Mouse (Mus musculus) embryo, embryonic 11 days (tissue): Measurements from ENCODE around the gene Erc2.

ENCODE experiments used
- DNase-seq: peaks from one replicate; pipeline ENCODE4 v3.0.0-alpha.2; 2015

The Erc2 gene

DNA sequence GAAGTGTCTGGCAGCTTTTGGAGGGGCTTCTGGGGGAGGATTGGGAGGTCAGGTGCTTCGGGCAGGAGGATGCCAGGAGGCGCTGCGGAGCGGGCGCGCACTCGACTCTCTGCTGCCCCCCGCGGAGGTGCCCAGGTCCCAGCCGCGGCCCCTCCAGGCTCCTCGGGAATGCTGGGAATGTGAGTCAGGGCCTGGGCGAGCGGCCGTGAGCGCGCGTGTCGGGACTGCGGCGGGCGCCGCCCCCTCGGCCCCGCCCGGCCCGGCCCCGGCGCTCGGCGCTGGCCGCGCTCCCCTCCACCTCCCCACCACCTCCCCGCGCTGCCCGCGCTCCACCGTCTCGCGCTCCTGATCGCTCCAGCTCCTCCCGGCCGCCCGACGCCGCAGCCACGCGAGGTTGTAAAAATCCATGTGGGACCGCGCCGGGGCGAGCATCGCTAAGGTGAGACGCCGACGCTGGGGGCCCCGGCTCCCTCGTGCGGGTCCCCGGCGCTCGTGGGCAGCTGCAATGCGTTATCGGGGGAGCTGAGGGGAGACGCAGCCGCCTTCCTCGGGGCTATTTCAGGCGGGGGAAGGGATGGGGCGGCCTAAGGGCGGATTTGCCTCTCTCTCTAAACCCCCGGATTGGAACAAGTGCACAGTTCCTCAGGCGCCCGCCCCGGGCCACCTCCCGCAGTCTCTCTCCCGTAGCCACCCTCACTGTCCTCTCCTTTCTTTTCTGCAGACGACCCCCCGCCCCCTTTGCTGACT, at the start of gene Erc2:
TSS of gene Erc2 (plus strand) at position 253 of the 747 bp plus-strand sequence.
- peak; percentile 92 for DNase-seq

DNA sequence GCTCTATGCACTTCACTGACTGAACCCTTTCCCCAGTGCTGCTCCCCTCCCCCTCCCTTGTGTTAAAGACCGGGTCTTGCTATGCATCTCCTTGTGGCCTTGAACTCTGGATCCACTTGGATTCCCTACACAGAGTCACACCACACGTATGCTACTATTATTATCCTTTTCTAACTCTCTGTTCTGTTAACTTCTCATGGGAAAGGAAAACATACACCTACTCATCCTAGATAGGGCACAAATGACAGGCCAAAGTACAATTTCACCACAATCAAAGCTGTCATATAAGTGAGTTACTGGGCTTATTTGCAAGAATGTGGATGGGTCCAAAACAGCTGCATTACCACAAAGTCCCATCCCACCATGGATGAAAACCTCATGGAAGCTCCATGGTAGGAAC, 43.8 kb upstream of the Erc2 start:
- no peak for DNase-seq

DNA sequence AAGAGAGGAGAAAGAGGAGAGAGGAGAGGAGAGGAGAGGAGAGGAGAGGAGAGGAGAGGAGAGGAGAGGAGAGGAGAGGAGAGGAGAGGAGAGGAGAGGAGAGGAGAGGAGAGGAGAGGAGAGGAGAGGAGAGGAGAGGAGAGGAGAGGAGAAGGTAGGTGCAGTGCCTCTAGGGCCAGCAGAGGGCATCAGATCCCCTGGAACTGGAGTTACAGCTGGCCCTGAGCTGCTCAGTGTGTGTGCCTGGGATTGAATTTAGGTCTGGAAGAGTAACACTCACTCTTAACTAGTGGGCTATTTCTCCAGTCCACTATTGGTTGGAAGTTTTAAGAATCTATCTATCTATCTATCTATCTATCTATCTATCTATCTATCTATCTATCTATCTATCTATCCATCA, 32.6 kb upstream of the Erc2 start:
- DNase-seq = peak; percentile 18

DNA sequence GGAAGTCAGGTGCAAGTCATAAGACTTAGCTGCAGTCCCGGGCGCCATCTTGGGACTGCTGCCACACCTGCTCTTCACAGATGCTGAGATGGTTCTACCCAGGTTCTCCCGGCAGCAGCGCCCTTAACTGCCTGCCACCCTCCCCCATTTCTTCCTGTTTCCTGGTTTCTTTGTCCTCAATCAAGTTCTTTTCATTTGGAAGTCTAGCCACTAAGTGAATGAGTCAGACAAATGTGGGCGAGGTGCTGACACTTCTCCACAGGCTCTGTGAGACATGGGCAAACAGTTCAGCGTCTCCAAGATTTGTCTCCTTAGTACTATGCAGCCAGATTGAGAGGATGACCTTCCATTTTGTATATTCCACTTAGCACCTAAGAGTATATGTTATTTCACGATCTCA, 30.1 kb upstream of the Erc2 start:
- no peak for DNase-seq

DNA sequence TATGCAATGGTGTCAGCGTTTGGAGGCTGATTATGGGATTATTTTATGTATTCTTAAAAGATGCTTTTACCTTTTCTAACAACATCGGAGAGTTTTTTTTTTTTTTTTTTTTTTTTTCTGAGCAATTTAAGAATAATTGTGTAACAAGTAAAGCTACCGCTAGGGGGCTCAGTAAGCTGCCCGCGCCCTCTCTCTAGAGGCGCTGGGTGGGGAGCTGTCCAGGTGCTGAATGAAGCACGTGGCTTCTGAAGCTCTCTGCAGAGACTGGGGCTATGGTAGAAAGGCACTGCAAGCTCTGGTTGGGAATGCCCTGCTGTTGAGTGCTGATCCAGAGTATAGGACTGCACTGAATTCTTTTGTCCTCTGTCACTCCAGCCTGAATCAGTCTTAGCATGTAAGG, 26.0 kb upstream of the Erc2 start:
- peak; percentile 93 for DNase-seq

DNA sequence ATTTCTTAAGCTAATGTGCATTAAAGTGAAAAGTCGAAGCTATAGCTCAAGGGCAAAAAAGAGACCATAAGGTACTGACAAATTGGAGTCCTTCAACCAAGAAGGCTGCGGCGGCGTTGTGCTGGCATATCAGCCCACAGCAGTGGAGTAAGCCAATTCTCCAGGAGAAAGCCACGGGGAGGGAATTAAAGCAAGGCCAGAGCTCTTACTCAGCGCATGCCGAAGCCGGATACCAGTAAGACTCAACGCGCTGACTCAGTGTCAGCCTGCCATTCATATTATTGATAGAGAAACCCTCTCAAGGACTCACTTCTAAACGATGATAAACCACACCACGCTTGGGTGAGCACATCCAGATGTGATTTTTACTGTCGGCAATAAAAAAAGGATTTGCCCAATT, 20.1 kb upstream of the Erc2 start:
- DNase-seq = peak; percentile 9

DNA sequence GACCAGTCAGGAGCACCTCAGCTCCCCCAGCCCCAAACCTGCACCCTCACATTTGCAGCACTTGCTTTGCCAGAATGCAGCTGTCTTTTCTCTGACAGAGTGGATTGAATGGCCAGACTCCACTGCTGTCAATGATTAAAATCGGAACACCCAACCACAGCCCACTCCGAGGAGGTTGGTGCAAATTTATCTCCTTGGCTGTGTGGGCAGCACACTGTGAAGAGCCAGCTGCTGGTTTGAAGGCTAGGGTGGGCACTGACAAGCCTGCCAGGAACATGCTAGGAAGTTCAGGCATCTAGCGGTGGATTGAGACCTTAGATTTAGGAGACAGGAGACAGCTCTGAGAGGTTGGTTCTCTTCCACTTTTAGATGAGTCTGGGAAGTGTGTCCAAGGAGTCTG, 14.8 kb upstream of the Erc2 start:
- no peak for DNase-seq

DNA sequence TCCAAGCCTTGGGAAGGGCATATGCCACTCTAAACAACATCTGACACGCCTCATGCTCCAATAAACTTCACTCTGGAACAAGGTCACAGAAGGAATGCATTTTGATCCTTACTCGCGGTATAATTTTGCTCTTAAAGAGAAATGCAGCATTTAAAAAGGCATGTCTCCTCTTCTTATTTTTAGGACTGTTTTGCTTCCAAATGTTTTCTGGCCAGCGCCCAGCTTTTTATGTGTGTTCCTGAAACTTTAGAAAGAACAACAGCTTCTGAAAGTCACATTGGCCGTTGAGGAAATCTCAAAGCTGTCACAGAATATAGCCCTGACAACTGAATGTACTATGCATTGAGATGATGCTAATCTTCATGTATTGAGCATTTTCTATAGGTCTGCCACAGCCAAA, 8.5 kb upstream of the Erc2 start:
- no peak for DNase-seq

DNA sequence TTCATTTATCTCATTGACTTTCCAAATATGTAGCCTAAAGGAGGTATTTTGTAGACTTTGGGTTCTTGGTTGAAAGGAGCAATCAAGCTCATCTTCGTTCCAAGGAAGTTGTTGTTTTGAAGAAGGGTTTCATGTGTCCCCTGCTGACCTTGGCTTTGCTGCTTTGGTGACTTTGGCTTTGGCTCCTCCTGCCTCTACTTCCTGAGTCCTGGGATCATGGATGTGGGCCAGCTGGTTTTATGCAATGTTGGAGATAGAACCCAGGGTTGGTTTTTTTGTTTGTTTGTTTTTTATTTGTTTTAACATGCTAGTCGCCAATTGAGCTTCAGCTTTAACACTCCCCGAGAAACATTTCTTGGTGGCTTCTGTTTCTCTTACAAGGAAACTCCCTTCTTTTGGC, 4.9 kb upstream of the Erc2 start:
- DNase-seq = no peak

DNA sequence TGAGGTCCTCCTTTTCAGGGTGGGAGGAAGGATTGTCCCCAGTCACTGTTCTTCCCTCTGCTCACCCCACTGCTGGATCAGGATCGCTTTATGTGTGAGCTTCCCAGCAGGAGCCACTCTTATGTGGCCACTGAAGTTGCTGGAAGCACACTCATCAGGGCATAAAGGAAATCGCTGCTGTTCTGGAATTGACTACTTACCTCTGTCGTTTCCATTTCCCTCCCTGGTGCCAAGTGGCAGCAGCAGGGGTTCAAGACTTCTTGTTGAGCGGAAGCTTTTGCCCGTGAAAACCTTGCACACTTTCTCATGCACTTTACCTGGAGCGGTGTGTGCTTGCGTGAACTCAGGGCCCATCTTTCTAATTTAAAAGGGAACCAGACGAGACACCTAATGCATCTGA, 652 bp upstream of the Erc2 start:
- DNase-seq = no peak

DNA sequence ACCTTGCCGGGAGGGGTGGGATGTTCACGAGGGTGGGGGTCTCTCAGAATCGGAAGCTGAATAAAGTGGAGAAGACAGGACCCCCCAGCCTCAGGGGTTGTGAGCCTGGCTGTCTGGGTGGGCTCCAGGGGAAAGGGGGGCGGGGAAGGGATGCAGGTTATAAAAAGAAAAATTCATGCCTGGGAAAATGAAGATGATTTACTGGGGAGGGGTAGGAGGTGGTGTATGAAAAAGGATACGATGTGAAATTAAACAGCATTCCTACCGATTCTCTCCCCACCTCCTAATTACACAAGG, 643 bp downstream of the Erc2 start:
- DNase-seq = no peak

DNA sequence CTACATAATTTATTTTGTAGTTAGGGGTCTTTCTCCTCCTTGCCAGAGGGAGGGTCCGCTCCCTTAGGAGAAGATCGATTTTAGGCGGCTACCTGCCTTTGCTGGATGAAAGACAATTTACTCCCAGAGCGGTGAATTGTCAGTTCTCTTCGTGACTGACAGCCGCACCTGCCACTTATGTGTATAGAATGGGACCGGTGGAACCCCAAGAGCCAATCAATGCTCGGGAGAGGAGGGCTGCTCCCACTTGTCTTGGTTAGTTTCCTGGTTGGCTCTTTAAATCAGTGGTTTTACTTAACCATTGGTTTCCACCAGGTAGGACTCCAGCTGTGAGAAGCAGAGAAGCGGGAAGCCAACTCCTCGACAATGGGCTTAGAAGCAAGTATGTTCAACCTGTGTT, 1.1 kb downstream of the Erc2 start:
- DNase-seq = peak; percentile 68

DNA sequence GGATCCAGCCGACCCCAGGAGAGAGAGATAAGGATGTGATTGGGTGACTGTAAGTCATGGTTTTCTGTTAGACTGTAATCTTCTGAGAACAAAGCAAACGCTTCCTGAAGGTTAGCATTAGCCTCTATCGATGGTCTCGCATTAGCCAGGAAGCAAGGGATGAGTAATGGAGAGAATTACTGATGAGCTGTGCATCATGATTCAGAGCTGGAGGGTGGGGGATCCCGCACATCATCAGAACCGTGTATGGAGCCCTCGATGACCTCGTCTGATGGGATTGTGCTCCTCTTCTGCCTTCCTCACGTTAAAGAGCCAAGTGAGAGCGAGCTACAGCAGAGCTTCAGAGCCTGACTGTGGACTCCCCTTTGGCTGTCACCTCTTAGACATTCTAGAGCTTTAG, 6.5 kb downstream of the Erc2 start:
- no peak for DNase-seq

DNA sequence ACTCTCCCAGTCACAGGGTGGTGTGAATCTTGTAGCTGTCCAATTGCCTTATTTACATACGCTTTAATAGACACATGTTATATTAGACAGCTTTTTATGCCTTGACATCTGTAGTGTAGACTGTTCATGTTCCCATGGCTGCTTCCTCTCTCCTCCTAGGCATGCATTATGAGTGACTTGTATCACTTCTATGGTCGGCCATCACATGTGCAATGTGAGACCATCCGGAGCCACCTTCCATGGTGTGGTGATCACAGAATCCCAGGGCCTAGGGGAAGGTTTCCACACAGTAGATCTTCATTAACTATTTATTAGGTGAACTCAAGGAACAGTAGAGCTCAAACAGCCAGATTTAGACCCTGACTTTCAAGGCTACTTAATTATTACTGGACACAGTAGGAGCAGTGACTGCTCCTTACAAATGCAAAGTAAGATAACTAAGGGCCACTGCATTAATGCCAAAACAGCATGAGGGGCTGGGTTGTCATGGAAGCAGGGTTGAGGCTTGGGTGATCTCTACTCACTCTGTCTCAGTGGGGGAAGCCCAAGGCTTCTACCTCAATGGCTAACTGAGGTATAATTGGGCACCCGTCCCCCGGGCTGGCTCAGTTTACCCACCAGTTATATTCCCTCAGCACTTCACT, 7.3 kb downstream of the Erc2 start:
- DNase-seq = peak; percentile 10

DNA sequence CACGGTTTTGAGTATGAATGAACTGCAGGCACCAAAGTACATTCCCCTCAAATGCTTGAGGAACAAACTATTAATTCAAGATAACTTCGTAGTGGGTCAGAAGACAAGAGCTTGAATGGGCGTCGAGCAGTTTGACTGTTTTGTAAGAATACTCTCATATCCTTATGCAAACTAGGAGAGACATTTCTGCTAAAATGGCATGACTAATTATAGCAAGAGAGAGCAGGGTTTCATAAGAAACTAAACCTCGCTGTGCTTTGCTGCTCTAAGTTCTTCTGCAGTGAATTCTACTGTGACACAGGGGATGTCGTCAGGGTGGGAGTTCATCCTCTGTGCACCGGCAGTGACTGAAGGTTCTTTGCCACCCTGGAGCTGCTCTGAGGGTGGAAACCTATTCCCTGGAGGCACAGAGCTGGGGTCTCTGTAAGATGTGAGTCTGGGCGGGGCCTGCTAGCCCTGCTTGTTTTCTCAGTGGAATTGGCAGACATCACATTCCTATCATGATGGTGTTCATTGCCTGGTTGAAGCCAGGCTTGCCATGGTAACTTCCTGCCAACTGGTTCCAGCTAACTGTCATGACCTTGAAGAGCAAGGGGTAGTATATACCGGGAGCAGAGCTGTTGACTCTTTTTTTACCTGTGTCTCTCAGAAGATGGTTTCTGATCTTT, 8.9 kb downstream of the Erc2 start:
- no peak for DNase-seq

DNA sequence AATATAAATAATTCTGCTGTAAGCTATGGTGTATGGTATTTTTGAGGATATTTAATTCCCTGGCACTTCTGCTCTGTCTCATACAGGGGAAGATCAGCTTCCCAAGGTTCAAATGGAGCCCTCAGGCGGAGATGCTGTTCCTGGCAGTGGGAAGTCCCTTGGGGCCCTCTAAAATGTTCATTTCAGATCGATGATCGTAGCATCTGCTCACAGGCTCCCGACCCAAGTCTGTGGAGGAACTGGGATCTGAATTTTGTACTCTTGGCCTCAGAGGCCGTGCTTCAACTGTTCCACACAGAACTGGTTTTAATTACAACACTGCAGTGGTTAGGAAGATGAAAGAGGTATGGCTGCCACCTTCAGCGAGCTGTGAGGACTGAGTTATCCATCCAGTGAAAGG, 12.5 kb downstream of the Erc2 start:
- peak; percentile 17 for DNase-seq

DNA sequence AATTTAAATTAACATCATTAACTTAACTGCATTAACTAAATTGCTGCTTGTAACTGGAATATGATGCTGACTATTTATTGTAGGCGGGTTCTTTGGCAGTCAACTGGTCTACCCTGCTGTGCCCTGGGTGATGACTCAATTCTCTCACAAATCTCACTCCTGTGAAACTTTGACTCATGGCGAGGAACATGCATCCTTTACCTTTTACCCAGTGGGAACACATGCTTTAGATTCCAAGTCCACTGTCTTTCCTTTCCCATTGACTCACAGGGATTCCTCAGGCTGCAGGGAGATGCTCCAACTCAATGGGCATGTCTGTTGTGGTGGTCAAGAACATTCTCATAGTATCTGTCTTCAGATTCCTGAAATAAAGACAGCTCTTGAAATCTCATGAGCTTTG, 14.3 kb downstream of the Erc2 start:
- no peak for DNase-seq

DNA sequence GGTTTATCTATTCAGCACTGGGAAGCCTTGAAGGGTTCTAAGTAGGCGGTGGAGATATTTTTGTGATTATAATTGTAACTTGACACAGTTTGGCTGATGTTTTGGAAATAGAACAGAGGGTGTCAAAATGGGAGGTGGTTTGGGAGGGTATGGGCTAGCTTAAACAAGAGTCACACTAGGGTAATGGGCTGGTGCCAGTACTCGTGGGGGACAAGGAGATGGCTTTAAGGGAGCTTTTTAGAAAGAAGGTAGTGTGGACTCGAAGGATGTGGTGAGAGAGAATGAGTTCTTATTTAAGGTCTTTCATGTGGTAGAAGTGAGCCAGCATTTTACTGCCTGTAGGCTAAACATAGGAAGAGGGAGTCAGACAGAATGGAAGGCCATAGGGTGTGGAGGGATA, 19.2 kb downstream of the Erc2 start:
- DNase-seq = no peak

DNA sequence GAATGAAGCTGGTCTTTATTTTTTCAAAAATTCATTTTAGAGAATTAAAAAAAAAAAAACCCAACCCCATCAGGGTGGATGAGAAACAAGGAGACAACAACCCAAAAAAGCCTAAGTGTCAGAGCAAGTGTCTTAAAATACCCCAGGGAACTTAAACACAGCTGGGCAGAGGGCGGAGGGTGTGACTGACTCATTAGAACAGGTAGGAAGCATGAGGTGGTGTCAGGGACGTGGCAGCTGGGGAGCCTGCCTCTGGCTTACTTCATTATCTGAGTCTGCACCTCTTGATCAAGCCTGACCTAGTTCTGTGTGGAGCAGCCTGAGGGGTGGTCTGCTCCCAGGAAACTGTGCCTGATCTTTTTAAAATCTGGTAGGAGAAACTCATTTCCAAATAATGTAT, 20.8 kb downstream of the Erc2 start:
- DNase-seq = no peak

DNA sequence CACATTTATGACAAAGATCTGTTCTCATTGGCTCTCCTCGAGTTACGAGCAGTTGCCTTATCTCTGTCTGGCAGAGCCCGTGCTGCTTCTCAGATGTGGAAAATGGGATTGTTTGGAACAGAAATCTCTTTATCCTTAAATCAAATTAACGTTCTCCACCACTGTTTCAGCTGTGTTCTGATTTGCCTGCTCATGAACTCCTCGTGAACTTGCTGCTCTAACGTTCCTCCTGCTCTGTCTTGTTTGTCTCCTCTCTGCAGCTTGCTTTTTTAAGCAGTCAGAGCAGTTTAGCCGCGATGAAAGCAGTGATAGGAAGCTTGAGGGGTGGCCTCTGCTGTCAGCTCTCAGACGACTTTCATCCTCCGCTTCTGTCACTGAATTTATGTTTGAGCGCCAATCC, 32.4 kb downstream of the Erc2 start:
- no peak for DNase-seq

DNA sequence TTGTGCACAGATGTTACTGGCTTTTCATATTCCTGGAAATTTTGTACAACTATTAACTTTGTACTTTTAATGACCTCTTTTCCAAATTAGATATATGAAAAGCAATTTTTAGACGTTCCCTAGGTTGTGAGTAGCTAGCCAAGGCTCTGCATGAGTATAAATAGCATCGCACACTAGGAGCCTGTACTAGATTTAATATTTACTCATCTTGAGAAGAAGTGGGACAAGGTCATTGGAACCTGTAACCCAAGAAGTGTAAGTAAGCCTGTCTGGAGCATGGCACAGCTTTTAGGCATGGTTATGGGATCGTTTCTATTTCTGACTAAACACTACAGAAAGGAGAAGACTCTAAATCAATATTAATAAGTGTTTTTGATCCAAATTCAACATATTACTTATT, 36.4 kb downstream of the Erc2 start:
- DNase-seq = no peak

DNA sequence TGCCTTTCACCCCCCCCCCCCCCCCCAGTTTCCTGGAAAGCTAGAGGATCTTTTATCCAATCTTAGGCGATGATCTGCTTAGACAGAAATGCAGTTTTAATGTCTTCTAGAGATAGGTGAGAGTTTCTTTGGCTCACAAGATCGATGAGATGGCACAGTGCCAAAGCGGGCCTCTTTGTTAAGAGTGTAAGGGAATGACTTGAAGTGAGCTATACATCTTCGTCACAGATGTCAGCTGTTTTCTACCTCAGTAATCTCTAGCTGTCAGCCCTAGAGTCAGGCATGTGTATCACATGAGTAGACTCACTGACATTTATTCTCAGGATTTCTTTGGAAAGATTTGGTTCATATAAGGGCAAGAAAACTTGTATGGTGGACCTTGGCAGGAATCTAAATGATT, 39.2 kb downstream of the Erc2 start:
- DNase-seq = peak; percentile 24

DNA sequence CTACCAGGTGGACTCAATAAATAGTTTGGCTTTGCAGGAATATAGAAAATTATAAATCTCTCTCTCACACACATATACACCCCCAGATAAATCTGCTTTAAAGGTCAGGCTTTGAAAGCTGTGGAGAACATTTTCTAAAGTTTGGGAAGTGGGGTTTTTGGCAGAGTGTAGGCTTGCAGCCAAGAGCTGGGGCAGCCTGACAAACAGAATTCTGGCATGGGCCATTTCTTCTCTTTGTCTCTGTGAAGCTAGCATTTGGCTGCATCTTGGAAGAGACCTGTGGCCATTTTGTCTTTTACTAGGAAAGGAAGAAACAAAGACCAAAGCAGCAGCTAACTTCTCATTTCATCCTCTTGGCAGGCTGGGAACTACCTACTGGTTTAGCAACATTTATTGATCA, 40.0 kb downstream of the Erc2 start:
- DNase-seq = no peak

DNA sequence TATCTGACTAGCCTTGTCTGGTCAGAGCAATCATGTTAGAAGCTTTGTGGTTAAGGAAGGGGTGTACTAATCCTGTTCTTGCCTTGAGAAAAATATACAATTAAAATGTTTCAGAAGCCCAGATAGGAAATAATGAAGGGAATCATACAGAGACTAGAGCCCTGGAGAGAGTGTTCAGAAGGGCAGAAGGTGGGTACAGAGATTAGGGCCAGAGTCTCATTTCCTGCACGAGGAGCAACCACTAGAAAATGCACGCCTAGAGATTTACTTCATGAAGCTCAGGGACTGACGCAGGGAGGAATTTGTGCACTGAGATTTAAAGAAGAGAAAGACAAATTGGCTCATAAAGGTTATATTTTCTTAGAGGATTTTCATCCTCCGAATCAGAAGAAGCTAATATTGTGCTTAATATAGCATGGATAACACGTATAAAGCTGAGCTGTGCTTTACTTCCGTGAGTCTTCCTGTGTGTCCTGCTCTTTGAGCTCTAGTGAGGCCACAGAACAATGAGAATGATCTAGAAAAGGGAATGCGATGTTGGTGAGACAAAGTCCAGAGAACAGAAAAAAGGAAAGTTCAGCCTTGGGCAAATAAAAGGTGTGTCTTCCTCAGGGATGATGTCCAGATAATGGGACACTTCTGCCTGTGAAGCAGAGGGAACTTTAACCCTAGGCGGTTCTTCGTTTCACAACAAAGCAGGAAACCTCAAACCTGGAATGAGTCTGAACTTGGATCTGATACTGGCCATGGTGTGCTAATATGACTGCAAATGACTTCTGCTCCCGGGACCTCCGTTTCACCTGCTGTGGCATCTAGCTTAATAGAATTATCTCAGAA, 45.0 kb downstream of the Erc2 start:
- no peak for DNase-seq
